Mouse (Mus musculus) forebrain, embryonic 14.5 days (tissue): ENCODE results near the gene Naaladl2. TPM values are rescaled to one million over a fixed set of nuclear protein-coding genes. Genes with fewer than 3 reads are reported as not detected.
A peak's percentile ranks its signal among the peaks of the same experiment; 100 is the strongest.

Experiments used
- ATAC-seq: fragments of 200-750 bp; cut with Nextera tagmentation; 2 replicates; pipeline ENCODE4 v1.8.0; 2017; ENCODE audit warnings: mild to moderate bottlenecking, moderate library complexity
- DNase-seq: peaks from one replicate; pipeline ENCODE4 v3.0.0-alpha.2; 2015; ENCODE audit warnings: low spot score
- H3K27ac ChIP-seq: fragments of 300-500 bp; sonication (generic); 2 replicates; pipeline ENCODE4 v1.5.1; 2014; ENCODE audit warnings: low read depth, mild to moderate bottlenecking, control low read depth, low read length, moderate library complexity
- H3K27me3 ChIP-seq: fragments of 300-500 bp; sonication (generic); replicated peaks from 2 replicates; pipeline ENCODE4 v1.6.1; 2014; ENCODE audit warnings: low read length, control low read depth, mixed read lengths; ENCODE audit not compliant: control insufficient read depth, insufficient read depth
- H3K36me3 ChIP-seq: fragments of 300-500 bp; sonication (generic); 2 replicates; pipeline ENCODE4 v1.6.1; 2014; ENCODE audit warnings: low read length, control low read depth; ENCODE audit not compliant: control insufficient read depth, insufficient read depth
- H3K4me1 ChIP-seq: fragments of 300-500 bp; sonication (generic); 2 replicates; pipeline ENCODE4 v1.6.1; 2014; ENCODE audit warnings: antibody characterized with exemption, low read length, control low read depth; ENCODE audit not compliant: control insufficient read depth, insufficient read depth
- H3K4me2 ChIP-seq: fragments of 300-500 bp; sonication (generic); 2 replicates; pipeline ENCODE4 v1.6.1; 2014; ENCODE audit warnings: mild to moderate bottlenecking, control low read depth, low read length
- H3K4me3 ChIP-seq: fragments of 300-500 bp; sonication (generic); 2 replicates; pipeline ENCODE4 v1.5.1; 2014; ENCODE audit warnings: low read depth, low read length, control low read depth
- H3K9ac ChIP-seq: fragments of 300-500 bp; sonication (generic); 2 replicates; pipeline ENCODE4 v1.6.1; 2014; ENCODE audit warnings: mild to moderate bottlenecking, low read length, control low read depth, moderate library complexity
- H3K9me3 ChIP-seq: fragments of 300-500 bp; sonication (generic); replicated peaks from 2 replicates; pipeline ENCODE4 v1.6.1; 2016; ENCODE audit warnings: low read length, control low read depth, mixed read lengths; ENCODE audit not compliant: control insufficient read depth
- WGBS: fragments of 180-500 bp; shearing (Covaris S2); extraction: QIAGEN DNeasy Blood & Tissue Kit; methylation state at CpG from one replicate; pipeline ENCODE4 v1.1.7; 2014; 5-methylcytosine and 5-hydroxymethylcytosine counted together
- polyA plus RNA-seq: library from polyadenylated mRNA; unstranded; fragments of >200 nt; fragmentation: Nextera tagmentation; extraction: Ambion mirVana; gene quantifications from 2 replicates; pipeline ENCODE4 v1.2.1, GENCODE M21; 2014

Naaladl2 gene
- 0.30 TPM in 2 replicates for polyA plus RNA-seq

DNA sequence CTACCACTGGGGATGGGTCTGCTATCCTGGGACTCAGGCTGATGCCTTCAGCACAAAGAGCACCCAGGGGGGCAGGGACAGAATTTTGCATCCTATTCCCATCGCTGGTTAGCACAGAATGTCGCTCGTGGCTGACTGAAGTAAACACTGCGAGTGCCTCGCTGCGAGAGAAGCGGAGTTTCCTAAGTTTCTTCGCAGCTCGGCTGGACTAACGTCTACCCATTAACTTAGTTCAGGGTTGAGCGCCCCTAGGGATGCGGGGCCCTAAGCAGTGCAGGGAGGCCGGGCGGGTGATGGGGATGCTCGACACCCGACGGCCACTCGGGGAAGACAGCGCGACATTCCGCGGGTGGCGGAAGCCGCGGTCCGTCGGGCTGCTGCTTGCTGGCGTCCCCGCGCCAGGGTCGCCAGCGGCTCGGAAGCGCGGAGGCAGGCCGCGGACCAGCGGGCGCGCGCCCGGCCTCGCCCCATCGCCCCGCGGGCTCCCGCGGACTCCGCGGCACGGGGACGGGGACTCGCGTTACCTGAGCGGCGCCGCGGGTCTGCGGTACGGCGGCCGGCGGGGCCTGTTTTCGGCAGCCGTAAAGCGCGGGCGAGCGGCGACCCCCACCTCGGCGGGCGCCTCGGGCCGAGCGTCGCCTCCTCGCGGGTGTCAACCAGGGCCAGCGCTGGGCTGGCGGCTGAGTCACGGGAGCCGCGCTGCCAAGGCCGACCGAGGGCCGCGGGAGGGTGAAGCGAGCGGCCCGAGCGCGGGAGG lies at the start of gene Naaladl2:
Gene Naaladl2 (minus strand): TSS at position 707 of the 757 bp plus-strand sequence.
- 1% methylated on average over 82 of the region's 93 CpGs for WGBS
- H3K4me3 ChIP-seq, result peak within 1 kb of the TSS; percentile 62
- H3K4me1 ChIP-seq, result 0 out of 2 replicates have a peak, but pooled peaks cover 3% of the 10 kb centered on the region
- peak; percentile 67 for DNase-seq
- ATAC-seq, result peak; percentile 93
- no peaks in the 10 kb centered on the region for H3K27me3 ChIP-seq
- peak within 1 kb of the TSS; percentile 71 for H3K27ac ChIP-seq
- H3K9me3 ChIP-seq, result no peaks in the 10 kb centered on the region
- H3K9ac ChIP-seq, result peak within 1 kb of the TSS; percentile 75
- H3K4me2 ChIP-seq, result peak within 1 kb of the TSS; percentile 66
- H3K36me3 ChIP-seq, result no peaks in the 10 kb centered on the region

DNA sequence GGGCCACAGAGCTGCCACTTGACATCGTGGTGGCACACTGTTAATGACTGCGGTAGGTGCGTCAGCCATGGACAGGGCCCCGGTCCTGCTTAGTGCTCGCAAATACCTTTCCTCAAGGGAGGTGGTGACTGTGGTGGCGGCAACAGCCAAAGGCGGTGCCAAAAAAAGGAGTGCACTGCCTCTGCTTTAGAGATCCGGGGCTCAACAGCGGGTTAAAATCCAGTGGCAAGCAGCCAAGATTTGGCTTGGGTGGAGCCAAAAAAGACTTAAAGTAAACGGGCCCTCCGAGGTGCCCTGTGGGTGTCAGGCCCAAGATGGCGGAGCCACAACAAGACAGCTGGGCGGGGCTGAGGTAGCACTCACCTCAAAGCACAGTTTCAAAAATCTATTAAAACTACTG lies 7.7 kb upstream of the Naaladl2 start:
- 95% methylated on average over 13 of the region's 13 CpGs for WGBS
- DNase-seq (no peak), ATAC-seq (no peak)
- H3K9ac ChIP-seq, result no peak overlapping the region
- H3K4me3 ChIP-seq, result no peak overlapping the region
- no peaks in the 10 kb centered on the region for H3K4me1 ChIP-seq
- no peak overlapping the region for H3K4me2 ChIP-seq
- no peaks in the 10 kb centered on the region for H3K27me3 ChIP-seq
- H3K9me3 ChIP-seq, result peaks cover 8% of the 10 kb centered on the region
- no peaks in the 10 kb centered on the region for H3K36me3 ChIP-seq
- no peak overlapping the region for H3K27ac ChIP-seq

DNA sequence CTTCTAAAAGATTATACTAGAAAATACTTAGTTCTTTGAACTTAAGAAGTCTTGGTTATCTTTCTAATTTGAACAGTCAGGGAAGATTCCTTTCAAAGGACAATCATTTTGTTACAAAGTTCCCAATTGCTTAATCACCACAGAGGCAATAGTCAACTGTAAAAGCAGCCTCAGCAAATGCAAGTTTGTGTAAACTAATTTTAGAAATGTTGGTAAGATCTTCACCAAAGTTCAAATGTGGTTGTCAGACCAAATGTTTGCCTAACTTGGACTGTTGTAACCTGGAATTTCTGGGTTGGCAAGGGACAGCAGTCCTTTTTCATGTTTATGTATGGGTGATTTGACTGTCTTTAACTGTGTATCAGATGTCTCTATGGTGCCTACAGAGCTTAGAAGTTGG lies 3.2 kb upstream of the Naaladl2 start:
- H3K36me3 ChIP-seq, result no peaks in the 10 kb centered on the region
- 0 out of 2 replicates have a peak, but pooled peaks cover 3% of the 10 kb centered on the region for H3K4me1 ChIP-seq
- no peak overlapping the region for H3K4me2 ChIP-seq
- no peak overlapping the region for H3K9ac ChIP-seq
- DNase-seq (no peak), ATAC-seq (no peak)
- H3K27ac ChIP-seq, result no peak overlapping the region
- no peak overlapping the region for H3K4me3 ChIP-seq
- no peaks in the 10 kb centered on the region for H3K27me3 ChIP-seq
- peaks cover 8% of the 10 kb centered on the region for H3K9me3 ChIP-seq

DNA sequence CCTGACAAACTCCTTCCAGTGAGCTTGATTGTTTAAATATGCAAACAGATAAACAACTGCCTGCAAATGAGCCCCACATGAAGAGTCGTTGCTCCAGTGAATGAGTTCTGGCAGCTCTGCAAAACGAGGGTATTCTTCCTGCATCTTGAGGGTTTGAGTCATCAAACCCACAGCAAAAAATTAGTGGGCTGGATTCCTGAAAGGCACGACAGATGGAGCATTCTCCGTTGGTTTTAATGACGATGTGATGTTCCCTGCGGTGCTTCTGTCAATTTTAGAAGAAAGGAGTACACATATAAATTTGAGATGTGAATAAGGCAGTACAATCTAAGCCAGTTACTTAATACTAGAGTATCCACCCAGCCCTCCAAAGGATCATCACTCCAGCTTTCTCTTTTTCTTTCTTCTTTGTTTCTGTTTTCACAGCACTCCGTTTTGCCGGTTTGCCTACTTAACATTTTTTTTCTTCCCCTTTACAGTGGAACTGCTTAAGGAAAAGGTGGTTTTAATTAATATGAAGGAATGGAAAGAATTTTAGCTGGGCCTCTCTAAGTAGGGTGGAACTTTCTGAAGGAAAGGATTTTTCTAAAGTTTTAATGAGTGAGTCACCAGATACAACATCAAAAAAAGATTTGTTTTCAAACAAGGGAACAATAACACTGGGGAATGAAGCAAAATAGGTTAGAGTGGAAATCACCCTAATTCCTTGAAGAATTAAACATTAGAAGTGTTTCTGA lies 1.1 kb upstream of the Naaladl2 start:
- Histone ChIP-seq H3K27ac (no peak overlapping the region), H3K4me1 (0 out of 2 replicates have a peak, but pooled peaks cover 3% of the 10 kb centered on the region), H3K27me3 (no peaks in the 10 kb centered on the region), H3K4me3 (no peak overlapping the region), H3K4me2 (peak overlapping the region; percentile 66; the same call in 1 of the 2 replicates), H3K36me3 (no peaks in the 10 kb centered on the region), H3K9me3 (no peaks in the 10 kb centered on the region), H3K9ac (peak overlapping the region; percentile 9; the same call in 1 of the 2 replicates)
- DNase-seq (peak; percentile 81), ATAC-seq (no peak)
- under 1% methylated on average over 8 of the region's 8 CpGs for WGBS

DNA sequence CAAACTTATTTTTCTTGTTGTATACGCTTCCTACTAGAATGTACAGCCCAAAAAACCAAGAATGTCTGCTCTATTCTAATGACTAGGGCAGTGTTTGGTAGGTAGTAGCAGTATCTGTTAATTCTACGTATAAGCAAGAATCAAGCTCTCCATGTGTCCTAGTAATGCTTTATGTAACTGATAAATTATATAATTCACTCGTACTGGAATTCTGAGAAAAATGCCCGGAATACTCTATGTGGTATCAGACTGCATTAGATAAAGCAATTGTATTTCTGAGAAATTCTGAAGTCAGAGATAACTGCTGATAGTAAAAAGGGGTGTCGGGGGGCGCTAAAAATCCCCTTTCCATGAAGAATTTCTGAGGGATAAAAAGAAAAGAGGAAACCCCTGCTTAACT lies 950 bp downstream of the Naaladl2 start:
- no peak for ATAC-seq

DNA sequence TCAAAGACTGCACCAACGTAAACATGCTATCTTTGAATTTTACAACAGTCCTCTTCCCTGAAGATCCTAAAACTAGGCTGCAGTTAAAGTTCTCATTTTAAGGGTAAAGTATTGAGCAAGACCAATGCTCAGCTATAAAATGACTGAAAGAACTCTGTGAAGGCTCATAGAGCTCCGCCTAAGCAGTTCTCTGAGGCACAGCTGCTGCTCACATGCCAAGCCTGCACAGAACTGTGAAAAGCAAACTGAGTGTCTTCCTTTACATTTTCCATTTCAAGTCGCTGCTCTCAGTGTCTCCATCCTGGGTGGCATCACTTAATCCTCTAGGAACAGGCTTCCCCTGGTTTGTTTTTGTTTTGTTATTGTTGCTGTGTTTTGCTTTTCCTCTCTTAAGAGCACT lies 12.2 kb downstream of the Naaladl2 start:
- no peak overlapping the region for H3K4me3 ChIP-seq
- no peak overlapping the region for H3K27ac ChIP-seq
- no peaks in the 10 kb centered on the region for H3K27me3 ChIP-seq
- 55% methylated on average over 3 of the region's 3 CpGs for WGBS
- no peak overlapping the region for H3K4me2 ChIP-seq
- H3K9me3 ChIP-seq, result no peaks in the 10 kb centered on the region
- no peak for DNase-seq
- ATAC-seq, result no peak
- H3K36me3 ChIP-seq, result no peaks in the 10 kb centered on the region
- no peaks in the 10 kb centered on the region for H3K4me1 ChIP-seq
- no peak overlapping the region for H3K9ac ChIP-seq

More for the DNA sequence above, 950 bp downstream of the Naaladl2 start:
- Histone ChIP-seq H3K27ac (peak overlapping the region; percentile 71; the same call in 1 of the 2 replicates), H3K4me2 (peak overlapping the region; percentile 66), H3K9ac (peak overlapping the region; percentile 75), H3K36me3 (no peaks in the 10 kb centered on the region), H3K27me3 (no peaks in the 10 kb centered on the region), H3K4me1 (0 out of 2 replicates have a peak, but pooled peaks cover 3% of the 10 kb centered on the region), H3K4me3 (peak overlapping the region; percentile 62), H3K9me3 (no peaks in the 10 kb centered on the region)
- 50% methylated on average over 6 of the region's 6 CpGs for WGBS
- DNase-seq, result no peak

DNA sequence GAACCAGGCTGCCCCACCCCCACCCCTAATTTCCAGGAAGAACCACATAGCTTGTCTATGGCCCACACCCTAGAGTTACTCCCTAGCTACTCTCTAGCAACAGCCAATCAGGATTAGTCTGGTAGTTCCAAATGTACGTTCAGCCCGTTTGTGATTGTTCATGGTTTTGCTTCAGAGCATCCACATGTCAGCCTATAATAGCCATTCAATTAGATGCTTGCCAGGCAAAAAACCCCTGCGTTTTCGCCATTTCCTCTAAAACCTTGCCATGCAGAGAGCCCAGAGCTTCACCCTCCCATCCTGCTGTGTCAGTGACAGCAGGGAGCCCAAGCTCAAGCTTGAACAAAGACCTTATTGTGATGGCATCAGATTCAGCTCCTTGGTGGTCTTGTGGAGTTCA lies 16.2 kb downstream of the Naaladl2 start:
- Histone ChIP-seq H3K27me3 (no peaks in the 10 kb centered on the region), H3K27ac (no peak overlapping the region), H3K4me2 (no peak overlapping the region), H3K36me3 (no peaks in the 10 kb centered on the region), H3K4me1 (no peaks in the 10 kb centered on the region), H3K9ac (no peak overlapping the region), H3K4me3 (no peak overlapping the region), H3K9me3 (no peaks in the 10 kb centered on the region)
- 7% methylated on average over 4 of the region's 4 CpGs for WGBS
- no peak for DNase-seq
- no peak for ATAC-seq

DNA sequence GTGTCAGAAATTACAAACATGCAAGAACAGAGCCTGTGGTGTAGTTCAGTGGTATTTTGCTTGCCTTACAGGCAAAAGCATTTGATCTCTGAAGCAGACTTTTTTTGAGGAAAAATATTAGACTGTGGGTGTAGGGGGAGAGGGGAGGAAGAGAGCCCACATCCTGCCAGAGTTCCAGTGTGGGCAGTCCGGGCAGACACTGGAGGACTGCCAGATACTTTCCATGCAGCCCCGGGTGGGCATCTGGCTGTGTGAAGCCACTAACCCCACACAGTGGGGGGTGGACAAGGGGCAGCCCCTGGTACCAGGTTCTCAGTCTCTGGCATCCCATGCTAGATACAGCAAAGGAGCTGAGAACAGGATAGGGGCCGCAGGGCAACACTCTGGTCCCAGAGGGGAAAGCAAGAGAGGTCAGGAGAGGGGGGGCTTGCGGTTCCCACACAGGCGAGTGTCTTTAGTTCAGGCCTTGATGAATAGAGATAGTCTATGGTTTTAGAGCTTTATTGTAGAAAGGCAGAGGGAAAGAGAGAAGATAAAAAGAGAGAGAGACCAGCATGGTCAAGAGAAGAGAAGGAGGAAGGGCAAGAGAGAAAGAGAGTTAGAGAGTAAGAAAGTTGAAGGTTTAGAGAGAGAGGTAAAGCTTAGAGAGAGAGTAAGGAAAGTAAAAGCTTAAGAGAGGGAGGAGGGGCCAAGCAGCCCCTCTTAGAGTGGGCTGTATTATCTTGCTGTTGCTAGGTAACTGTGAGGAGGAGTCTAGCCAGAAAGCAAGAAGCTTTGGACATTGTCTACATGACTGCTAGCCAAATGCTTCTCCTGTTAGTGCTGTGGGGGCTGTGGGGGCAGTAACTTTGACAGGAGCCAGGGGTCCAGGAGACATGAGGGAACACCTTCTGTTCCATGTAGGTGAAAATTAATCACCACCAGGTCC lies 18.9 kb downstream of the Naaladl2 start:
- no peak overlapping the region for H3K27ac ChIP-seq
- H3K4me2 ChIP-seq, result no peak overlapping the region
- ATAC-seq (peak; percentile 52; the same call in 1 of the 2 replicates), DNase-seq (peak; percentile 16)
- no peaks in the 10 kb centered on the region for H3K36me3 ChIP-seq
- no peaks in the 10 kb centered on the region for H3K27me3 ChIP-seq
- H3K4me3 ChIP-seq, result no peak overlapping the region
- H3K4me1 ChIP-seq, result no peaks in the 10 kb centered on the region
- H3K9me3 ChIP-seq, result no peaks in the 10 kb centered on the region
- H3K9ac ChIP-seq, result no peak overlapping the region
- 18% methylated on average over 5 of the region's 5 CpGs for WGBS
